Mouse (Mus musculus): ENCODE measurements at regions not wholly inside any gene's neighbourhood (a gene's known extent, or its start where the extent isn't known, plus 50 kb on each side); places are given as distances from the start of the nearest gene placed in this dataset.

DNA sequence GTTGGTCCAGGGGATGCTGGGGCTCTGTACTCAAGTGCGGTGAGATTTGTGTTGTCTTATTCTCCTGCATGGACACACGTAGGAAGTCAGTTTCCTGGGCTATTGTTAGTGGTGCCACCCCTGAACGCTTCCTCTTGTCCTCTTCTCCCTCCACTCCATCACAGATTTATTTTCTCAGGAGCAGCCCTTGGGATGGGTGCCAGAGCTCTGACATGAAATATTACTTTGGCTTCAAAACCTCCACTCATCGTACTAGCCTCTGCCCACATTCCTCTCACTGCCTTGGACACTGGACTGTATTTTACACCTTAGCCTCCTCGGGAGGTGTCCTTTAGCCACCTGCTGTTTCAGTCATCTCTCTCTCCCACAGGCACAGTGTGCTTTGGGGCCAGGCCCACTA lies 139.6 kb downstream of the Efnb1 start:
- no peak overlapping the region for H3K4me3 ChIP-seq (ENCODE audit: control insufficient read depth, low read depth, low read length)
- no peaks in the 10 kb centered on the region for H3K36me3 ChIP-seq (ENCODE audit: control insufficient read depth, insufficient read depth, low read length)
- H3K4me1 ChIP-seq (ENCODE audit: control insufficient read depth, insufficient read depth, low read length): no peaks in the 10 kb centered on the region
- TF ChIP-seq POLR2A (IDR thresholded peaks at IDR 0.05; ENCODE audit: control insufficient read depth, low read depth, low read length) (no peak), CTCF (IDR thresholded peaks at IDR 0.05; ENCODE audit: control insufficient read depth, insufficient read depth, insufficient replicate concordance, low read depth, low read length) (no peak)
- H3K27ac ChIP-seq (ENCODE audit: control insufficient read depth, insufficient read depth, low read depth, low read length): no peak overlapping the region
- H3K27me3 ChIP-seq (ENCODE audit: control insufficient read depth, insufficient read depth, low read length): no peaks in the 10 kb centered on the region

DNA sequence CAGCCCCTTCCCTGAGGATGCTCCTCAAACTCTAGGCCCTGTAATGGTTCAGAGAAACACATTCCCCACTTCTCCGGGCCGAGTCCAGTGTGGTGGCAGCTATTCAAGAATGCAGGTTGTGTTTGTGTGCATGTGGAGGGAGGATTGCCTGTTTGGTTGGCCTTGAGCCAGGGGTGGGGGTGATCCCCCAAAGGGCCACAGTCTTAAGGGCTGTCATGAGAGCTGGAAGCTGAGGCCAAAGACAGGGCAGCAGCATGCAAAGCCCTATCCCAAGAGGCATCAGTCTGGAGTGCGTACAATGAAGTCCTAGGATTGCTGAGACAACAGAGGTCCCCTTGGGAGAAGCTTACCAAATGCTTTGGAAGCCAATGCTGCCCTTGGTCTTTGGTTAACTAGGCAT lies 136.0 kb downstream of the Efnb1 start:
- no peaks in the 10 kb centered on the region for H3K4me1 ChIP-seq (ENCODE audit: control insufficient read depth, insufficient read depth, low read length)
- H3K36me3 ChIP-seq (ENCODE audit: control insufficient read depth, insufficient read depth, low read length): no peaks in the 10 kb centered on the region
- no peak overlapping the region for H3K27ac ChIP-seq (ENCODE audit: control insufficient read depth, insufficient read depth, low read depth, low read length)
- H3K4me3 ChIP-seq (ENCODE audit: control insufficient read depth, low read depth, low read length): no peak overlapping the region
- TF ChIP-seq POLR2A (IDR thresholded peaks at IDR 0.05; ENCODE audit: control insufficient read depth, low read depth, low read length) (no peak), CTCF (IDR thresholded peaks at IDR 0.05; ENCODE audit: control insufficient read depth, insufficient read depth, insufficient replicate concordance, low read depth, low read length) (no peak)
- H3K27me3 ChIP-seq (ENCODE audit: control insufficient read depth, insufficient read depth, low read length): no peaks in the 10 kb centered on the region

DNA sequence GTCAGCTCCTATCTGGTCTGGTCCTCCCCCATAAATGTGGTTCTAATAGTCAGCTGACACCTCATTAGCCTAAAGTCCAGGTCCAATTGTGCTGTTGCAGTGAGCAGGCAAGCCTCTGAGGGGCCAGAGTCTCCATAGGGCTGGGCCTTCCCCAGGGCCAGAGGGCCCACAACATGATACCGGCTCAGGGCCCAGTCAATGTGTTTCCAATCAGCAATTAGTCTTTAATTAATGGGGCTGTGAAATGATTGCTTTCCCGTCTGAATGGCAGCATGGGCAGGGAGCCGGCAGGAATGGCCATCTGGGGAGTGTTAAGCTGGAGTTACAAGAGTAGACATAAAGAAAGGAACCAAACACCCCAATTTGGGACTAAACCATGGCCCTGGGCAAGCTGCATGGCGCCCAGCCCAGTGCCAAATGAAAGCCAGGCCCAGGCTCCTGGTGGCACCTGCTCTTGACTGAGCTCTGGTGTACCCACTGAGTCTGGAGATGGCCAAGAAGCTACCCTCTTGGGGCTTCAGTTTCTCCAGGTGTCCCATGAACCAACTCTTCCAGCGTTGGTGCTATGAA lies 113.2 kb downstream of the Efnb1 start:
- Histone ChIP-seq H3K36me3 (ENCODE audit: control insufficient read depth, insufficient read depth, low read length) (no peaks in the 10 kb centered on the region), H3K27ac (ENCODE audit: control insufficient read depth, insufficient read depth, low read depth, low read length) (no peak overlapping the region), H3K27me3 (ENCODE audit: control insufficient read depth, insufficient read depth, low read length) (no peaks in the 10 kb centered on the region), H3K4me1 (ENCODE audit: control insufficient read depth, insufficient read depth, low read length) (no peaks in the 10 kb centered on the region), H3K4me3 (ENCODE audit: control insufficient read depth, low read depth, low read length) (no peak overlapping the region)
- TF ChIP-seq POLR2A (IDR thresholded peaks at IDR 0.05; ENCODE audit: control insufficient read depth, low read depth, low read length) (no peak), CTCF (IDR thresholded peaks at IDR 0.05; ENCODE audit: control insufficient read depth, insufficient read depth, insufficient replicate concordance, low read depth, low read length) (no peak)

DNA sequence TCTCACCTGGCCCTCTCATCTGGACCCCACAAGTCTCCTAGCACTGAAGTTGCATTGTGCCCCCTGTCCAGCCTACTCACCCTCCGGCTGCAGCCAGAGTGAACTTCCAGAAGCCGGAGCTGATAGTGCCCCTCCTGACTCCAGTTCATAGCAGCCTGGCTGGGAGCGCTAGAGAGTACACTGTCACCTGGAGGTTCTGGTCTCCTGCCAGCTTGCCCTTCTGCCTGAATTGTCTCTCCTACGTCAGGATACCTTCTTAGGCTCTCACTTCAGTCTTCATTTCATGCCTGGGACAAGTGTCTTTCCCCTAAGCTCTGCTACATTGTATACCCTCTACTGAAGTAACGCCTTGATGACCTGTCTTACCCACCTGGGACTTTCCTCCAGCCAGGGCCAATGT lies 112.3 kb downstream of the Efnb1 start:
- Histone ChIP-seq H3K27me3 (ENCODE audit: control insufficient read depth, insufficient read depth, low read length) (no peaks in the 10 kb centered on the region), H3K36me3 (ENCODE audit: control insufficient read depth, insufficient read depth, low read length) (no peaks in the 10 kb centered on the region), H3K4me1 (ENCODE audit: control insufficient read depth, insufficient read depth, low read length) (no peaks in the 10 kb centered on the region), H3K27ac (ENCODE audit: control insufficient read depth, insufficient read depth, low read depth, low read length) (no peak overlapping the region), H3K4me3 (ENCODE audit: control insufficient read depth, low read depth, low read length) (no peak overlapping the region)
- TF ChIP-seq CTCF (IDR thresholded peaks at IDR 0.05; ENCODE audit: control insufficient read depth, insufficient read depth, insufficient replicate concordance, low read depth, low read length): no peak
- TF ChIP-seq POLR2A (IDR thresholded peaks at IDR 0.05; ENCODE audit: control insufficient read depth, low read depth, low read length): no peak

DNA sequence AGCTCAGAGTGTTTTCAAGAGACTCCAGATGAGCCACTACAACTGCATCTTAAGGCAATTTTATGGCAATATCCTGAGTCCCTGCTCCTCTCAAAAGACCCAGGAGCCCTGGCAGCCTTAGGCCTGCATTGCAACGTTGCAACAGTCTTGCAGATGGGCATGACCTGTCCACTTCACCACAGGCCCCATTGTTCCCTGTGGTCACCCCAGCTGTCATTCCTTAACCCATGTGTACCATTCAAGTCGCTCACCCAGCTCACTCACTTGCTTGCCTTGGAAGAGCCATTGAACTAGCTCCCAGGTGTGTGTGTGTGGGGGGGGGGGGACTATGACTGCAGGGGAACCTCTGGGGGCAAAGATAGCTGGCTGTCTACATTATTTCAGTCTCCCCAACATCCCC lies 110.8 kb downstream of the Efnb1 start:
- H3K27me3 ChIP-seq (ENCODE audit: control insufficient read depth, insufficient read depth, low read length): no peaks in the 10 kb centered on the region
- no peak overlapping the region for H3K27ac ChIP-seq (ENCODE audit: control insufficient read depth, insufficient read depth, low read depth, low read length)
- no peaks in the 10 kb centered on the region for H3K36me3 ChIP-seq (ENCODE audit: control insufficient read depth, insufficient read depth, low read length)
- H3K4me1 ChIP-seq (ENCODE audit: control insufficient read depth, insufficient read depth, low read length): no peaks in the 10 kb centered on the region
- no peak overlapping the region for H3K4me3 ChIP-seq (ENCODE audit: control insufficient read depth, low read depth, low read length)
- TF ChIP-seq POLR2A (IDR thresholded peaks at IDR 0.05; ENCODE audit: control insufficient read depth, low read depth, low read length): no peak
- no peak for TF ChIP-seq CTCF (IDR thresholded peaks at IDR 0.05; ENCODE audit: control insufficient read depth, insufficient read depth, insufficient replicate concordance, low read depth, low read length)

DNA sequence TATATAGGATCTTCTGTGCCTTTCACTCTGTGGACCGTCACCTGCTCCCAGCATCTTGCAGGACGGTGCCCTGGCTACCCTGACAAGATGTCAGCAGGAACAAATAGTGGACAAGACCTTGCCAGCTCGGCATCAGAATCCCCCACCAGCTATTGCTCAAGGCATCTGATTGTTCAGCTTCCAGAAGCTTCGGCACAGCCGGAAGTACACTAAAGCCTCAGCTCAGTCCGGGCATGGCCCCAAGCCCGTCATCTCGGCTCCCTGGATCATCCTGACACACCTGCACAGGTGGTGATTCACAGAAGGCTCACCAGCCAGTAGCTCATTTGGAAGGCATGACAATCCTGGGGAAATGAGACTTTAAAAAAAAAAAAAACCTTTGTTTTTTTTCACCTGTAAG lies 110.1 kb downstream of the Efnb1 start:
- H3K4me3 ChIP-seq (ENCODE audit: control insufficient read depth, low read depth, low read length): no peak overlapping the region
- H3K27me3 ChIP-seq (ENCODE audit: control insufficient read depth, insufficient read depth, low read length): no peaks in the 10 kb centered on the region
- H3K36me3 ChIP-seq (ENCODE audit: control insufficient read depth, insufficient read depth, low read length): no peaks in the 10 kb centered on the region
- no peak for TF ChIP-seq CTCF (IDR thresholded peaks at IDR 0.05; ENCODE audit: control insufficient read depth, insufficient read depth, insufficient replicate concordance, low read depth, low read length)
- TF ChIP-seq POLR2A (IDR thresholded peaks at IDR 0.05; ENCODE audit: control insufficient read depth, low read depth, low read length): no peak
- no peaks in the 10 kb centered on the region for H3K4me1 ChIP-seq (ENCODE audit: control insufficient read depth, insufficient read depth, low read length)
- no peak overlapping the region for H3K27ac ChIP-seq (ENCODE audit: control insufficient read depth, insufficient read depth, low read depth, low read length)

DNA sequence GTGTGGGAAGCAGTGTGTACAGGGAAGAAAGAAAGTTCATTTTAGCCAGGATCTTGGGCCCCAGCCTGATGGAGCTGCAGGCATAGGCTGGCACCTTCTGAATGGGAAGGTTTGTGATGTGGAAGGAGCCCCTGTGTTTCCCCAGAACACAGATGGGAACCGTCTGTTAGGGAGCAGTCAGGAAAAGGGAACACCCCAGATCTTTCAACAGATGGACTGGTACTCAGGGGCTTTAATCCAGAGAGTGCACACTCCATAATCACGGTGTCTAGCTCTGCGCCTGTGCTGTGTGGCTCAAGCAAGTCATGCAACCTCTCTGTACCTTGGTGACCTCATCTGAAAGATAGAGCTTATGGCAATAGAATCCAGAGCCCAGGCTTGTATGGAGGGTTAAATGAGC lies 109.6 kb downstream of the Efnb1 start:
- H3K4me1 ChIP-seq (ENCODE audit: control insufficient read depth, insufficient read depth, low read length): no peaks in the 10 kb centered on the region
- H3K27ac ChIP-seq (ENCODE audit: control insufficient read depth, insufficient read depth, low read depth, low read length): no peak overlapping the region
- TF ChIP-seq POLR2A (IDR thresholded peaks at IDR 0.05; ENCODE audit: control insufficient read depth, low read depth, low read length): no peak
- TF ChIP-seq CTCF (IDR thresholded peaks at IDR 0.05; ENCODE audit: control insufficient read depth, insufficient read depth, insufficient replicate concordance, low read depth, low read length): no peak
- no peak overlapping the region for H3K4me3 ChIP-seq (ENCODE audit: control insufficient read depth, low read depth, low read length)
- no peaks in the 10 kb centered on the region for H3K36me3 ChIP-seq (ENCODE audit: control insufficient read depth, insufficient read depth, low read length)
- no peaks in the 10 kb centered on the region for H3K27me3 ChIP-seq (ENCODE audit: control insufficient read depth, insufficient read depth, low read length)

DNA sequence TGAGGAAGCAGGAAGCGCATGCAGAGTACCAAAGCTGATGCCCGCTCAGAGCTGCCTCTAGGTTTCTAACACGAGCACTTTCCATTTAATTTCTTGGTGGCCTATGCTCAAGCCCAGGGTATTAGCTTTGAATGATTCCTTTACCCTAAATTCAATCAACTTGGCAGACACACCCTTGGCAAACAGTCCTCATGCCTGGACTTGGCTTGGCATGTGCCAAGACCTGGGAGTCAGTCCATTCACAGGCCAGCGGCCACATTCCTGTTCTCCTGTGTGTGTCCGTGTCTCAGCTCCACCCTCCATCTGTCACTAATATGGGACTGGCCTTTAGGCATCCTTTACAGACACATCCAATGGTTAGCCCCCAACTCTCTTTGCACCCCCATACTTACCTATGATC lies 107.3 kb downstream of the Efnb1 start:
- H3K4me1 ChIP-seq (ENCODE audit: control insufficient read depth, insufficient read depth, low read length): no peaks in the 10 kb centered on the region
- H3K27me3 ChIP-seq (ENCODE audit: control insufficient read depth, insufficient read depth, low read length): no peaks in the 10 kb centered on the region
- no peak overlapping the region for H3K4me3 ChIP-seq (ENCODE audit: control insufficient read depth, low read depth, low read length)
- TF ChIP-seq POLR2A (IDR thresholded peaks at IDR 0.05; ENCODE audit: control insufficient read depth, low read depth, low read length): no peak
- no peaks in the 10 kb centered on the region for H3K36me3 ChIP-seq (ENCODE audit: control insufficient read depth, insufficient read depth, low read length)
- no peak overlapping the region for H3K27ac ChIP-seq (ENCODE audit: control insufficient read depth, insufficient read depth, low read depth, low read length)
